Mouse (Mus musculus) limb, embryonic 14.5 days (tissue): ENCODE data around the gene Senp6. TPM values are rescaled to one million over a fixed set of nuclear protein-coding genes. Genes with fewer than 3 reads are reported as not detected.

Source experiments
- ATAC-seq: fragments of 200-750 bp; cut with Nextera tagmentation; 2 replicates; pipeline ENCODE4 v1.8.0; 2017; ENCODE audit warnings: low read depth, moderate number of reproducible peaks, moderate TSS enrichment; ENCODE audit not compliant: low FRiP score
- DNase-seq: peaks from one replicate; pipeline ENCODE4 v3.0.0-alpha.2; 2015; ENCODE audit warnings: low spot score
- H3K27ac ChIP-seq: fragments of 300-500 bp; sonication (generic); replicated peaks from 2 replicates; pipeline ENCODE4 v1.5.1; 2014; ENCODE audit warnings: low read depth, mild to moderate bottlenecking, low read length, moderate library complexity, mixed read lengths
- H3K27me3 ChIP-seq: fragments of 300-500 bp; sonication (generic); 2 replicates; pipeline ENCODE4 v1.6.1; 2014; ENCODE audit warnings: low read length, mixed read lengths; ENCODE audit not compliant: control insufficient read depth, insufficient read depth
- H3K36me3 ChIP-seq: fragments of 300-500 bp; sonication (generic); 2 replicates; pipeline ENCODE4 v1.6.1; 2014; ENCODE audit warnings: mild to moderate bottlenecking, low read length, moderate library complexity, mixed read lengths; ENCODE audit not compliant: control insufficient read depth, insufficient read depth
- H3K4me1 ChIP-seq: fragments of 300-500 bp; sonication (generic); 2 replicates; pipeline ENCODE4 v1.6.1; 2014; ENCODE audit warnings: antibody characterized with exemption, low read length, mixed read lengths; ENCODE audit not compliant: control insufficient read depth, insufficient read depth
- H3K4me2 ChIP-seq: fragments of 300-500 bp; sonication (generic); replicated peaks from 2 replicates; pipeline ENCODE4 v1.6.1; 2014; ENCODE audit warnings: low read depth, mild to moderate bottlenecking, low read length, moderate library complexity; ENCODE audit not compliant: severe bottlenecking
- H3K4me3 ChIP-seq: fragments of 300-500 bp; sonication (generic); replicated peaks from 2 replicates; pipeline ENCODE4 v1.5.1; 2014; ENCODE audit warnings: low read length
- H3K9ac ChIP-seq: fragments of 300-500 bp; sonication (generic); 2 replicates; pipeline ENCODE4 v1.6.1; 2014; ENCODE audit warnings: mild to moderate bottlenecking, low read depth, low read length, moderate library complexity; ENCODE audit not compliant: severe bottlenecking
- H3K9me3 ChIP-seq: fragments of 300-500 bp; sonication (generic); 2 replicates; pipeline ENCODE4 v1.6.1; 2016; ENCODE audit warnings: low read length; ENCODE audit not compliant: control insufficient read depth
- POLR2A ChIP-seq: fragments of 200-500 bp; IDR thresholded peaks from 2 replicates; pipeline ENCODE4 v1.8.0; 2012; ENCODE audit warnings: inconsistent platforms, mild to moderate bottlenecking, moderate library complexity, borderline replicate concordance; ENCODE audit not compliant: insufficient read depth, insufficient read length; ENCODE audit errors: extremely low read depth
- WGBS: fragments of 180-500 bp; shearing (Covaris S2); extraction: QIAGEN DNeasy Blood & Tissue Kit; methylation state at CpG from one replicate; pipeline ENCODE4 v1.1.7; 2014; 5-methylcytosine and 5-hydroxymethylcytosine counted together
- polyA plus RNA-seq, 2 experiments: library from polyadenylated mRNA; depleted of rRNA in 1 of 2; stranded (reverse) in 1 of 2; unstranded in 1 of 2; fragments of >200 nt; fragmentation: Nextera tagmentation in 1 of 2; extraction: Ambion mirVana in 1 of 2; gene quantifications; 2 replicates each; pipeline versions ENCODE4 v1.2.1 to v1.2.3; 2012 to 2014

Gene Senp6
- polyA plus RNA-seq, 2 experiments: 72.9 to 80.8 TPM

DNA sequence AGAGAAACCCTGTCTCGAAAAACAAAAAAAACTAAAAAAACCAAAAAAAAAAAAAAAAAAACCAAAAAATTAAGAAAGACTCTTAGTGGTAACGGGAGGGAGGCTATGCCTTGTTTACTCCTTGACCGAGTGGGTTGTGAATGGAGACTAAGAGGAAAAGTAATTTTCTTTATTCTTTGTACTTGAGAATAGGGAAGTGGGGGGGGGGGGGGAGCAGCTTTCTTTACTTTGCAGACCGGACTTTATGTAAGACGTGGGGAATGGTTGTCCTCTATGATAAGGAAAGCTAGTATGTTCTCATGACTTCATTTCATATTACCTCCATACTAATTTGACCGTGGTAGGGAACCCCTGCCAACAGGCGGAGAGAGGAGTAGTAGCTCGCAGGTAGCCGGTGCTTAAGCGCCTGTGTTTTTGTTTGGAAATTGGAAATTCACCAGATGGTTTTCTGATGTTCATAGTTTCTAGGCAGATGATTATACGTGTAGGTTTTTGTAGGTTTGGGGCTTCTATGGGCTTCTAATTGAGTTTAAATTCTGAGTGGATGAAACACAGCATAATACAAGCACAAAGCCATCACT lies 2.1 kb downstream of the Senp6 start:
- peak overlapping the region; percentile 100; the same call in 1 of the 2 replicates for H3K9ac ChIP-seq
- DNase-seq (no peak), ATAC-seq (no peak)
- no peaks in the 10 kb centered on the region for H3K9me3 ChIP-seq
- H3K27ac ChIP-seq: no peak overlapping the region
- peak overlapping the region; percentile 50 for H3K4me2 ChIP-seq
- TF ChIP-seq POLR2A: no peak
- 46% methylated on average over 11 of the region's 11 CpGs for WGBS
- no peaks in the 10 kb centered on the region for H3K27me3 ChIP-seq
- H3K36me3 ChIP-seq: no peaks in the 10 kb centered on the region
- peak overlapping the region; percentile 91 for H3K4me3 ChIP-seq
- peaks cover 9% of the 10 kb centered on the region; the same call in 1 of the 2 replicates for H3K4me1 ChIP-seq

GRCm38 (mm10) chr9:80070026-80070425 lies 3.3 kb downstream of the Senp6 start:
- WGBS: 83% methylated on average over 3 of the region's 3 CpGs
- no peak overlapping the region for H3K4me2 ChIP-seq
- no peak overlapping the region for H3K9ac ChIP-seq
- no peak overlapping the region for H3K4me3 ChIP-seq
- no peak for ATAC-seq
- TF ChIP-seq POLR2A: no peak
- H3K36me3 ChIP-seq: no peaks in the 10 kb centered on the region
- no peak overlapping the region for H3K27ac ChIP-seq
- no peak for DNase-seq
- H3K9me3 ChIP-seq: no peaks in the 10 kb centered on the region
- H3K27me3 ChIP-seq: no peaks in the 10 kb centered on the region
- peaks cover 9% of the 10 kb centered on the region; the same call in 1 of the 2 replicates for H3K4me1 ChIP-seq

DNA sequence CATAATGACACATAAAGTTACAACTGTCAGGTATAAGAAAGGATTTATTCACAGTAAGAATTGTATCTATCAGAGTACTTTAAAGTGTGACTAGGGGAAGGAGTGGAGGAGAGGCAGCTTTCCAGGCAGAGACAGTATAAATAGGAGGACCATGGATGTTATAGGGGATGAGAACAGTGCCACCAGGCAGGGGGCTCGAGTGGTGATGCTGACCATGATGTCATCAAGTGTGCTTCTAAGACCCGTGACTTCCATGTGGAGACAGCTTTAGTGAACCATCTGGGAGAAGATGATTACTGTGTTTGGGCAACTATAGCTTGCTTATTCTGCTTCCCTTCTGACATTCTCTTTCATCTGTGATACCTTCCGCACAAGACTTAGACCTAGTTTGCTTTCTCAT lies 4.9 kb downstream of the Senp6 start:
- WGBS: 59% methylated on average over 3 of the region's 3 CpGs
- Histone ChIP-seq H3K4me2 (no peak overlapping the region), H3K9ac (no peak overlapping the region), H3K36me3 (no peaks in the 10 kb centered on the region), H3K4me3 (no peak overlapping the region), H3K27ac (no peak overlapping the region), H3K27me3 (no peaks in the 10 kb centered on the region), H3K9me3 (no peaks in the 10 kb centered on the region), H3K4me1 (peaks cover 12% of the 10 kb centered on the region; the same call in 1 of the 2 replicates)
- TF ChIP-seq POLR2A: no peak
- DNase-seq (no peak), ATAC-seq (no peak)

DNA sequence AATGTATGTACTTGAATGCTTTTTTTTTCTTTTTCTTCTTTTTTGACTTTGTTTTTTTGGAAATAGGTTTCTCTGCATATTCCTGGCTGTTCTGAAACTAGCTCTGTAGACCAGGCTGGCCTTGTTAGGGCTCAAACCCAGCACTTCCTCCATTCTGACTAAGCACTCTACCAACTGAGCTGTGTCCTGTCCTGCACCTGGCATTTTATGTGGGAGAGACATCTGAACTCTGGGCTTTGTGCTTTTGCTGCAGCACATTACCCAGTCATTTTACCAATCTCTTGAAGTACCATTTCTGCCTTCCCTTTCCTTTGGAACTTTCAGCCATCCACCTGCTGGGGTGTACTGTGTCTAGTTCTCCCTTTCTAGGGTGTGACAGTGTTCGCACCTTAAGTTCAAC lies 7.4 kb downstream of the Senp6 start:
- no peak overlapping the region for H3K9ac ChIP-seq
- DNase-seq (no peak), ATAC-seq (no peak)
- WGBS: 83% methylated on average over 1 of the region's 1 CpGs
- no peaks in the 10 kb centered on the region for H3K9me3 ChIP-seq
- no peaks in the 10 kb centered on the region for H3K27me3 ChIP-seq
- no peaks in the 10 kb centered on the region for H3K36me3 ChIP-seq
- no peak overlapping the region for H3K27ac ChIP-seq
- H3K4me1 ChIP-seq: peaks cover 9% of the 10 kb centered on the region; the same call in 1 of the 2 replicates
- H3K4me2 ChIP-seq: no peak overlapping the region
- H3K4me3 ChIP-seq: no peak overlapping the region
- no peak for TF ChIP-seq POLR2A

DNA sequence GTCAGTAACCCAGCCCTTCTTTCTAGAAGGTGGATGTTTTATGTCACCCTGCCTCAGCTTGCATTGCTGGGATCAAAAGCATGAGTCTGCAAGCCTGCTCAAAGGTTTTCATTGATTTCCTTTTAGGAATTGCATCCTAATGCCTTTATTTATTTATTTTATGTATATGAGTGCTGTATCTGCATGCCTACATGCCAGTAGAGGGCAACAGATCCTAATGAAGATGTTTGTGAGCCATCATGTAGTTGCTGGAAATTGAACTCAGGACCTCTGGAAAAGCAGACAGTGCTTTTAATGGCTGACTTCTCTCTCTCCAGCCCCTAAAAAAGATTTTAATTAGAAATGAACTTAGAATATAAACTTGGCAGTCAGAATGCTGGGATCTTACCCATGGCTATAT lies 8.2 kb downstream of the Senp6 start:
- no peak overlapping the region for H3K4me3 ChIP-seq
- H3K27me3 ChIP-seq: no peaks in the 10 kb centered on the region

More for the DNA sequence above, 8.2 kb downstream of the Senp6 start:
- no peak overlapping the region for H3K9ac ChIP-seq
- DNase-seq (no peak), ATAC-seq (no peak)
- no peaks in the 10 kb centered on the region for H3K36me3 ChIP-seq
- no peak for TF ChIP-seq POLR2A
- H3K4me1 ChIP-seq: peaks cover 9% of the 10 kb centered on the region; the same call in 1 of the 2 replicates
- H3K4me2 ChIP-seq: no peak overlapping the region
- H3K9me3 ChIP-seq: no peaks in the 10 kb centered on the region
- H3K27ac ChIP-seq: no peak overlapping the region
